Mouse (Mus musculus): ENCODE measurements around the gene Ldlrad3. TPM values are rescaled to one million over a fixed set of nuclear protein-coding genes. Genes with fewer than 3 reads are reported as not detected.

Ldlrad3 gene
- 30.0 and 48.5 TPM in 2 replicates for polyA plus RNA-seq (2014; fragmentation: Nextera tagmentation; extraction: Ambion mirVana)

DNA sequence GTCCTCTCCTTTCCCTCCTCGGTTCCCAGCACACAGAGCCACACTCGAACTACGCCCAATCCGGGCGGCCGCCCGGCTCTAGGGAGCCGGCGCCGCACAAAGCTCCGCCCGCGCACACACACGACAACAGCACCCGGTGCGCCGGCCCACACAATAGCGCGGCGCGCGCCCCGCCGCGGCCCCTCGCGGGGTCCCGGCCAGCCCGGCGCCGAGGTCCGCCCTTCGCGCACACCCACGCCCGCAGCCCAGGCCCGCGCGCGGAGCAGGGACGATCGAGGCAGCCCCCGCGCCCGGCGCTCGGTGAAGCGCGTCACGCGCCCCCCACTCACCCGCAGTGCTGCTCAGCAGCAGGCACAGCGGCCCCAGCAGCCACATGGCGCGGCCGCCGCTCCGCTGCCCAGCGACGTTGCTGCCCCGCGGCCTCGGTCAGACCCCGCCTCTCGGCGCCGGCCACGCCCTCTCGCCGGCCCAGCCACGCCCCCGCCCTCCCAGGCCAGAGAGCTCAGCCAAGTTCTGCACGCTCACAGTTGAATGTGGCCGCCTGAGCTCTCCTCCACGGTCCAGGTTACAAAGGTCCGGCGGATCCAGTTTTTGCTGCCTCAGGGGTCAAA, at the start of gene Ldlrad3:
TSS of gene Ldlrad3 (minus strand) at position 435 of the 611 bp plus-strand sequence.
- H3K9ac ChIP-seq (replicated peaks; ENCODE audit: low read depth, low read length), result peak within 1 kb of the TSS; percentile 91
- H3K9me3 ChIP-seq (ENCODE audit: control insufficient read depth, low read length), result no peaks in the 10 kb centered on the region
- ATAC-seq (ENCODE audit: low read depth), result peak; percentile 93
- H3K27me3 ChIP-seq (ENCODE audit: control insufficient read depth, insufficient read depth, low read length), result no peaks in the 10 kb centered on the region
- peaks cover 11% of the 10 kb centered on the region; the same call in 1 of the 2 replicates for H3K4me1 ChIP-seq (ENCODE audit: control insufficient read depth, insufficient read depth, low read length)
- H3K4me2 ChIP-seq (ENCODE audit: low read depth, low read length), result peak within 1 kb of the TSS; percentile 73
- peak within 1 kb of the TSS; percentile 84 for H3K27ac ChIP-seq (ENCODE audit: low read depth, low read length)
- WGBS, result under 1% methylated on average over 35 of the region's 77 CpGs
- peak within 1 kb of the TSS; percentile 68 for H3K4me3 ChIP-seq (ENCODE audit: low read depth, low read length)
- H3K36me3 ChIP-seq (ENCODE audit: control insufficient read depth, insufficient read depth, low read length), result no peaks in the 10 kb centered on the region

DNA sequence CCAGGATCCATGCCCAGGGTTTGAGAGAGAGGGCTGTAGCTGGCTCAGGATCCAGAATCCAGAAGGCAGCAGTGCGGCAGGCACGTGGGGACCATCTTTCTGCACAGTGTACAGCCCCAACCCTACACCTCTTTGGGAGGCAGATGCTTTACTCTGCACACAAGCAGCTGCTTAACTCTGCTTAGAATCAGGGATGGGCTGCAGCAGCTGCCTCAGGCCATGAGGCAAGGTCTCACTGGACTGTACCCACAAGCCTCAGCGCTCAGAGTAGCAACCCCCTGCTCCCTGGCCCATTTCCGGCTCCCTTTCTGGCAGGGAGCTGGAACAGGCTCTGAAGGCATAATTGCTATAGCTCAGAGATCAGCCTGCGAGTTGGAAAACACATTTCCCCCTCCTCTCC, 45.3 kb upstream of the Ldlrad3 start:
- 39% methylated on average over 5 of the region's 5 CpGs for WGBS
- Histone ChIP-seq H3K27ac (ENCODE audit: low read depth, low read length) (no peak overlapping the region), H3K4me3 (ENCODE audit: low read depth, low read length) (no peak overlapping the region), H3K4me2 (ENCODE audit: low read depth, low read length) (no peak overlapping the region), H3K9ac (replicated peaks; ENCODE audit: low read depth, low read length) (no peak overlapping the region), H3K4me1 (ENCODE audit: control insufficient read depth, insufficient read depth, low read length) (no peaks in the 10 kb centered on the region), H3K9me3 (ENCODE audit: control insufficient read depth, low read length) (no peaks in the 10 kb centered on the region), H3K36me3 (ENCODE audit: control insufficient read depth, insufficient read depth, low read length) (no peaks in the 10 kb centered on the region), H3K27me3 (ENCODE audit: control insufficient read depth, insufficient read depth, low read length) (no peaks in the 10 kb centered on the region)
- ATAC-seq (ENCODE audit: low read depth), result peak; percentile 85

DNA sequence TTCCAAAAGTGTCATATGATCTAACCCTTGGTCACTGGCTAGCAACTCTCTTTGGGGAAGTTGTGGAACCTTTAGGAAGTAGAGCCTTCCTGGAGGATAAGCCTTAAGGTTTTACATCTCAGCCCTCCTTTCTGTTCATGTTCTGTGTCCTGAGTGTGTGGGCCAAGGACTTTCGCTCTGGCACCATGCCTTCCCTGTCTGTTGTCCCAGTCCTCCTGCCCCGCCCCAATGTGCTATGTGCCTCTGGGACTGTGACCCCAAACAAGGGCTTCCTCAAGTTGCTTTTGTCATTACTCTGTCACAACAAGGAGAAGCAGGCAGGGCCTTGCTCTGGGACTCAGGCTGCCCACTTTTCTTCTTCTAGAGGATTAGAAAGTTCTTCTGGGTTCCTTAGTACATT, 42.9 kb upstream of the Ldlrad3 start:
- Histone ChIP-seq H3K9ac (replicated peaks; ENCODE audit: low read depth, low read length) (no peak overlapping the region), H3K36me3 (ENCODE audit: control insufficient read depth, insufficient read depth, low read length) (no peaks in the 10 kb centered on the region), H3K9me3 (ENCODE audit: control insufficient read depth, low read length) (no peaks in the 10 kb centered on the region), H3K27ac (ENCODE audit: low read depth, low read length) (no peak overlapping the region), H3K4me3 (ENCODE audit: low read depth, low read length) (no peak overlapping the region), H3K4me1 (ENCODE audit: control insufficient read depth, insufficient read depth, low read length) (peaks cover 2% of the 10 kb centered on the region; the same call in 1 of the 2 replicates), H3K4me2 (ENCODE audit: low read depth, low read length) (no peak overlapping the region), H3K27me3 (ENCODE audit: control insufficient read depth, insufficient read depth, low read length) (no peaks in the 10 kb centered on the region)
- ATAC-seq (ENCODE audit: low read depth), result no peak
- 100% methylated on average over 2 of the region's 2 CpGs for WGBS

GRCm38 (mm10) chr2:102228331-102228730, 42.1 kb upstream of the Ldlrad3 start:
- Histone ChIP-seq H3K4me2 (ENCODE audit: low read depth, low read length) (no peak overlapping the region), H3K4me1 (ENCODE audit: control insufficient read depth, insufficient read depth, low read length) (peaks cover 10% of the 10 kb centered on the region), H3K4me3 (ENCODE audit: low read depth, low read length) (no peak overlapping the region), H3K9ac (replicated peaks; ENCODE audit: low read depth, low read length) (no peak overlapping the region), H3K27me3 (ENCODE audit: control insufficient read depth, insufficient read depth, low read length) (no peaks in the 10 kb centered on the region), H3K27ac (ENCODE audit: low read depth, low read length) (no peak overlapping the region), H3K9me3 (ENCODE audit: control insufficient read depth, low read length) (no peaks in the 10 kb centered on the region), H3K36me3 (ENCODE audit: control insufficient read depth, insufficient read depth, low read length) (no peaks in the 10 kb centered on the region)
- WGBS, result 81% methylated on average over 5 of the region's 5 CpGs
- ATAC-seq (ENCODE audit: low read depth), result no peak

DNA sequence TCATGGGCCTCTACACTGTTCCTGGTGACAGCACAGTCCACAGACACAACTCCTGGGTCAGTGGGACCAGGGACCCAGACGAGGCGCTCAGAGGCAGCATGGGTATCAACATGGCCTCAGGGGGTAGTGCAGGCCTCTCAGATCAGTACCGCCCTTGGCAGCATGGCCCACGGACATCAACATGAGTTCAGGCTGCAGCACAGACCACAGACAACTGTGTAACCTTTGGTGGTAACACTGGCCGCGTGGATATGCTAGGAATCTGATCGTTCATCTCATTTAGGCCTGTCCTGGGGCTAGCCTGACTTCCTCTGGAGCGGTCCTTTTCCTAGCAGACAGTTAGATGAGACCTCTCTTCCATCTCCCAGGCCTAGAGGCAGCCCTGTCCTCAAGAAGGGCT, 41.7 kb upstream of the Ldlrad3 start:
- Histone ChIP-seq H3K27ac (ENCODE audit: low read depth, low read length) (no peak overlapping the region), H3K9ac (replicated peaks; ENCODE audit: low read depth, low read length) (no peak overlapping the region), H3K4me1 (ENCODE audit: control insufficient read depth, insufficient read depth, low read length) (peaks cover 12% of the 10 kb centered on the region), H3K9me3 (ENCODE audit: control insufficient read depth, low read length) (no peaks in the 10 kb centered on the region), H3K27me3 (ENCODE audit: control insufficient read depth, insufficient read depth, low read length) (no peaks in the 10 kb centered on the region), H3K36me3 (ENCODE audit: control insufficient read depth, insufficient read depth, low read length) (no peaks in the 10 kb centered on the region), H3K4me2 (ENCODE audit: low read depth, low read length) (no peak overlapping the region), H3K4me3 (ENCODE audit: low read depth, low read length) (no peak overlapping the region)
- 91% methylated on average over 8 of the region's 8 CpGs for WGBS
- ATAC-seq (ENCODE audit: low read depth), result no peak

DNA sequence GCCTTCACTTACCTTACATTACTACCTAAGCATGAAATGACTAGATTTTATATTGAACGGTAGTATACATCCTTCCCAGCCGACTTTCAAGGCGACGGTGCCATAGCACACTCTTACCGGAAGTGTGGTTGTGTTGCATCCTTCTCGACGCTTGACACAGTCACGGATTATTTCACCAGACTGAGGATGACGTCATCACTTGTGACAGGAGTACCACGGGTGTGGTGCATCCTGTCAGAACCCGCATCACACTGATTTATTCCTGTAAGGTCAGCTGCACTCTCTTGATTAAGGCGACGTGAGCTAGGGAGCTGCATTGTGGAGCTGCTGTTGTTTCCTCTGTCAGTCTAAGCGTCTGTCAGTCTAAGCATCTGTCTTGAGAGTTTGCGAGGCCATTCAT, 40.1 kb upstream of the Ldlrad3 start:
- Histone ChIP-seq H3K4me1 (ENCODE audit: control insufficient read depth, insufficient read depth, low read length) (peaks cover 12% of the 10 kb centered on the region), H3K27ac (ENCODE audit: low read depth, low read length) (no peak overlapping the region), H3K36me3 (ENCODE audit: control insufficient read depth, insufficient read depth, low read length) (no peaks in the 10 kb centered on the region), H3K27me3 (ENCODE audit: control insufficient read depth, insufficient read depth, low read length) (no peaks in the 10 kb centered on the region), H3K9me3 (ENCODE audit: control insufficient read depth, low read length) (no peaks in the 10 kb centered on the region), H3K9ac (replicated peaks; ENCODE audit: low read depth, low read length) (no peak overlapping the region), H3K4me2 (ENCODE audit: low read depth, low read length) (no peak overlapping the region), H3K4me3 (ENCODE audit: low read depth, low read length) (no peak overlapping the region)
- no peak for ATAC-seq (ENCODE audit: low read depth)
- WGBS, result 78% methylated on average over 15 of the region's 15 CpGs

DNA sequence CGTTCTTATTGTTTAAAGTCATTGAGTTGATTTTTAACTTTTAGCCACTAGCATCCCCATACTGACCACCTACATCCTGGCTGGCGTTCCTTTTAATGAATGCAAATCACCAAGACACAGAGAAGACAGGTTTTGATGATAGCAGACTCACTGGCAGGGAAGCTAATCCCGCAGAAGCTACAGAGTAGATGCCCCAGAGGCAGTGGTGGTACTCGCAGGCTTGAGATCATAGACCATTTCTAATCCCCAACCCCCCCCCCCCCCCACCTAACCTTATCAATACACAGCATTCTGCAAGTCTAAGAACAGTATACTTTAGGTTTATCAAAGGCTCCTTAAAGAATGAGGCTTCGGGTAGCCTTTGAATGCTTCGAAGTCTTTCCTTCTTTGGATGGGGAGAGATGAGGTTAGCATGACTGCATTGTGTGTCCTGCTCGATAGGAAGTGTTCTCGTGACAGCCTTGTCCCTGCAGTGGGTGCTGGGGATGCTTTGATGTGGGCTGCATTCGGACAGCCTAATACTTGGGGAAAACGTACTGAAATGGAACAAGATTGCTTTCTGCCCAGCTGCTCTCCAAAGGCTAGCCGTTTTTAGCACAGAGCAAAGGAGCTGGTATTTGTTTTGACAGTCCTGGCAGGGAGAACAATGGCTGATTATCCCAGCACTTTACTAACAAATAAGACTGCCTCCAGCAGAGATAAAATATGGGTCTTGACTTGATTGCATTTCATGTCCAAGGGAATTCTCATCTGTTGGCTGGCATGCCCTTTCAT, 37.4 kb upstream of the Ldlrad3 start:
- Histone ChIP-seq H3K4me3 (ENCODE audit: low read depth, low read length) (no peak overlapping the region), H3K4me1 (ENCODE audit: control insufficient read depth, insufficient read depth, low read length) (peaks cover 12% of the 10 kb centered on the region), H3K9ac (replicated peaks; ENCODE audit: low read depth, low read length) (no peak overlapping the region), H3K27me3 (ENCODE audit: control insufficient read depth, insufficient read depth, low read length) (no peaks in the 10 kb centered on the region), H3K27ac (ENCODE audit: low read depth, low read length) (0 out of 2 replicates have a peak overlapping the region, but pooled peaks have one; percentile 35), H3K9me3 (ENCODE audit: control insufficient read depth, low read length) (no peaks in the 10 kb centered on the region), H3K36me3 (ENCODE audit: control insufficient read depth, insufficient read depth, low read length) (no peaks in the 10 kb centered on the region), H3K4me2 (ENCODE audit: low read depth, low read length) (no peak overlapping the region)
- ATAC-seq (ENCODE audit: low read depth), result peak; percentile 52
- WGBS, result 16% methylated on average over 11 of the region's 11 CpGs

GRCm38 (mm10) chr2:102222749-102223148, 36.6 kb upstream of the Ldlrad3 start:
- ATAC-seq (ENCODE audit: low read depth), result peak; percentile 32; the same call in 1 of the 2 replicates

GRCm38 (mm10) chr2:102216817-102217216, 30.6 kb upstream of the Ldlrad3 start:
- Histone ChIP-seq H3K4me3 (ENCODE audit: low read depth, low read length) (no peak overlapping the region), H3K27ac (ENCODE audit: low read depth, low read length) (no peak overlapping the region), H3K4me2 (ENCODE audit: low read depth, low read length) (no peak overlapping the region), H3K9me3 (ENCODE audit: control insufficient read depth, low read length) (no peaks in the 10 kb centered on the region), H3K27me3 (ENCODE audit: control insufficient read depth, insufficient read depth, low read length) (no peaks in the 10 kb centered on the region), H3K4me1 (ENCODE audit: control insufficient read depth, insufficient read depth, low read length) (no peaks in the 10 kb centered on the region), H3K36me3 (ENCODE audit: control insufficient read depth, insufficient read depth, low read length) (no peaks in the 10 kb centered on the region), H3K9ac (replicated peaks; ENCODE audit: low read depth, low read length) (no peak overlapping the region)
- ATAC-seq (ENCODE audit: low read depth), result no peak
- WGBS, result 100% methylated on average over 1 of the region's 1 CpGs

More at GRCm38 (mm10) chr2:102222749-102223148, 36.6 kb upstream of the Ldlrad3 start:
- H3K36me3 ChIP-seq (ENCODE audit: control insufficient read depth, insufficient read depth, low read length), result no peaks in the 10 kb centered on the region
- H3K9me3 ChIP-seq (ENCODE audit: control insufficient read depth, low read length), result no peaks in the 10 kb centered on the region
- H3K27ac ChIP-seq (ENCODE audit: low read depth, low read length), result no peak overlapping the region
- H3K4me1 ChIP-seq (ENCODE audit: control insufficient read depth, insufficient read depth, low read length), result peaks cover 12% of the 10 kb centered on the region
- 52% methylated on average over 3 of the region's 3 CpGs for WGBS
- no peak overlapping the region for H3K9ac ChIP-seq (replicated peaks; ENCODE audit: low read depth, low read length)
- no peak overlapping the region for H3K4me2 ChIP-seq (ENCODE audit: low read depth, low read length)
- H3K4me3 ChIP-seq (ENCODE audit: low read depth, low read length), result no peak overlapping the region
- H3K27me3 ChIP-seq (ENCODE audit: control insufficient read depth, insufficient read depth, low read length), result no peaks in the 10 kb centered on the region

All from neural tube, embryonic 14.5 days (tissue).